13 mouse cellular contexts compared by ENCODE assay signal in genomic region chr5:53543945-53544344, GRCm38 (mm10).
"Had no signal": no experiment of that assay in that cellular context is flagged by ENCODE, and none has a peak within 500 bp of the region (broad histone marks: within the 10 kb centered on the region; RNA-seq: fewer than 3 reads in every experiment).

No protein-coding gene starts in this region.

- H3K4me3 ChIP-seq: kidney, embryonic 15.5 days; limb, embryonic 13.5 days; liver, embryonic 15.5 days; midbrain, embryonic 13.5 days; neural tube, embryonic 13.5 days had no signal

- H3K27me3 ChIP-seq: kidney, embryonic 15.5 days; liver, embryonic 15.5 days; midbrain, embryonic 13.5 days; neural tube, embryonic 13.5 days had no signal

- H3K36me3 ChIP-seq: kidney, embryonic 15.5 days; limb, embryonic 13.5 days; liver, embryonic 15.5 days; midbrain, embryonic 13.5 days; neural tube, embryonic 13.5 days had no signal

- H3K27ac ChIP-seq: kidney, embryonic 15.5 days; limb, embryonic 13.5 days; liver, embryonic 15.5 days; midbrain, embryonic 13.5 days; neural tube, embryonic 13.5 days had no signal

- H3K4me2 ChIP-seq: kidney, embryonic 15.5 days; limb, embryonic 13.5 days; liver, embryonic 15.5 days; lung, embryonic 14.5 days; midbrain, embryonic 13.5 days; neural tube, embryonic 13.5 days had no signal

- H3K9ac ChIP-seq: kidney, embryonic 15.5 days; limb, embryonic 13.5 days; liver, embryonic 15.5 days; lung, embryonic 14.5 days; midbrain, embryonic 13.5 days; neural tube, embryonic 13.5 days had no signal

- DNase-seq: kidney, postnatal 14 days; left cerebral cortex, postnatal 4 days; lung, embryonic 14.5 days; lung, postnatal 10 days; lung, postnatal 4 days; retina, postnatal 1 day; right cerebral cortex, postnatal 4 days; thymus, postnatal 36 days had no signal

- H3K9me3 ChIP-seq: kidney, embryonic 15.5 days; limb, embryonic 13.5 days; liver, embryonic 15.5 days; midbrain, embryonic 13.5 days; neural tube, embryonic 13.5 days had no signal

- H3K4me1 ChIP-seq: kidney, embryonic 15.5 days; midbrain, embryonic 13.5 days; neural tube, embryonic 13.5 days had no signal

- ATAC-seq: midbrain, embryonic 13.5 days had no signal
